Mouse (Mus musculus) megakaryocyte, embryonic 14.5 days (primary cell): Measurements from ENCODE around the gene Dact1.

Source experiments
- FLI1 ChIP-seq: IDR thresholded peaks from 2 replicates; pipeline ENCODE4 v1.6.1; 2012; ENCODE audit warnings: low read length, inconsistent platforms, mixed read lengths
- GATA1 ChIP-seq: IDR thresholded peaks from 3 replicates; pipeline ENCODE4 v1.6.1; 2012; ENCODE audit warnings: mixed read lengths, low read length, inconsistent platforms, borderline replicate concordance

DNA sequence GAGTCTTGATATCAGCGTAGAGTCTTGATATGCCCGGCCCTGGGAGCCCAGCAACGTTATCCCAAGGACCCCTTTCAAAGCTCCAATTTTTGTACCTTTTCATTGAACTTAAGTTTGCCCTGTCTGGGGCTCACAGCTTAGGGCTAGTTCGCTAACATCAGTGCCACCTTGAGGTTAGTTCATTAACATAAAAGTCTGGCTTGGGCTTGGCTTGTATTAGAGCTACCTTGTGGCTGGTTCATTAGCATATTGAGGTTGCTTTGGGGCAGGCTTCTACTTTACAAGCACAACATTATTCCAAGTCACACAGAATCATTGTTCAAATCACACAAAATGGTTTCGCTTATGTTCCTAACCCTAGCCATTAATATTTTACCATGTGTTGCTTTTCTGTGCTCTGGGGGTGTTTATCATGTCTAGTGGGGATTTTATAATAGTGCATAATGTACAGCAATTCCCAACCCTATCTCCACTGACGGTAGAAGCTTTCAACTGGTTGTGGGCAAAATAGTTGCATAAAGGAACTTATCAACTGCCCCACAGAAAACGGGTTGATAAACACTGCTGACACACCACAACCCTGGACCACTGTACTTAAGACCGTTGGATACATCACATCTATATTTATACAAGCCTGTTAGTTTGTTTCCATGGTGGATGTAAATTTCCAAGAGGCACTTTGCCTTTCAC lies 33.6 kb upstream of the Dact1 start:
- TF ChIP-seq GATA1, result no peak
- no peak for TF ChIP-seq FLI1
